Mouse (Mus musculus) ES-Bruce4 (cell line): ENCODE data around the gene Fbxw5. TPM values are rescaled to one million over a fixed set of nuclear protein-coding genes. Genes with fewer than 3 reads are reported as not detected.

ENCODE experiments used
- H3K27ac ChIP-seq: 2 replicates; pipeline ENCODE4 v1.5.1; 2012; ENCODE audit warnings: low read length, inconsistent platforms; ENCODE audit not compliant: insufficient read depth
- H3K27me3 ChIP-seq: 2 replicates; pipeline ENCODE4 v1.6.1; 2012; ENCODE audit warnings: mild to moderate bottlenecking, low read length, inconsistent platforms; ENCODE audit not compliant: control insufficient read depth, poor library complexity, insufficient read depth, severe bottlenecking
- H3K36me3 ChIP-seq: 2 replicates; pipeline ENCODE4 v1.6.1; 2012; ENCODE audit warnings: inconsistent platforms, mild to moderate bottlenecking, low read length, moderate library complexity; ENCODE audit not compliant: control insufficient read depth, poor library complexity, insufficient read depth, severe bottlenecking
- H3K4me1 ChIP-seq: one replicate; pipeline ENCODE4 v1.8.1; 2011; ENCODE audit warnings: low read length; ENCODE audit not compliant: control insufficient read depth, insufficient read depth
- H3K4me3 ChIP-seq: 2 replicates; pipeline ENCODE4 v1.5.1; 2011; ENCODE audit warnings: low read depth, mild to moderate bottlenecking, low read length
- H3K9ac ChIP-seq: 2 replicates; pipeline ENCODE4 v1.6.1; 2012; ENCODE audit warnings: low read depth, mild to moderate bottlenecking, inconsistent platforms; ENCODE audit not compliant: poor library complexity, severe bottlenecking
- H3K9me3 ChIP-seq: replicated peaks from 2 replicates; pipeline ENCODE4 v1.6.1; 2012; ENCODE audit warnings: mild to moderate bottlenecking, low read length, inconsistent platforms; ENCODE audit not compliant: control insufficient read depth, poor library complexity, insufficient read depth, severe bottlenecking
- CTCF ChIP-seq: IDR thresholded peaks from one replicate; pipeline ENCODE4 v1.8.1; 2011; ENCODE audit warnings: low read depth, low read length
- EP300 ChIP-seq: IDR thresholded peaks from 2 replicates; pipeline ENCODE4 v1.6.1; 2011; ENCODE audit warnings: low read depth, low read length; ENCODE audit not compliant: insufficient read depth
- POLR2A ChIP-seq: IDR thresholded peaks from one replicate; pipeline ENCODE4 v1.8.1; 2011; ENCODE audit warnings: low read length; ENCODE audit not compliant: insufficient read depth
- polyA plus RNA-seq: library from polyadenylated mRNA; stranded (reverse); fragments of >200 nt; gene quantifications from 2 replicates; pipeline ENCODE4 v1.2.4, GENCODE M21; 2011; ENCODE audit warnings: low read depth; ENCODE audit not compliant: missing spikeins, insufficient read depth, insufficient read length

Gene Fbxw5
- polyA plus RNA-seq, 1 experiment: 18.4 TPM

DNA sequence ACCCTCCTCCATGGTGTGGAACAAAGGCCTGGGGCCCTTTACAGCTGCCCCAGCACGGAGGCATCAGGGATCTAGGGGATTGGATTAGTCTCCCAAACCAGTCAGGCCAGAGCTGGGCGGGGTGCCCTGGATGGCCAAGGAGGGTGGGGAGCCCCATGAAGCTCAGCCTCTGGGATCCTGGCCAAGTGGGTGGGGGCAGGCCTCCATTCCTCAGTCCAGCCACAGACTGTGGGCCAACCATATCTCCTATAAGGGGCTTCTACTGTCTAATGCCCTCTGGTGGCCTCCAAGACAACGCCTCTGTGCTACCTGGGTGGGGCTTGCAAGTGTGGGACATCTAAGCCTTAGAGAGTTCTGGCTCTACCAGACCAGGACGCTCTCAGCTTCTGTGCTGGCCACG is 41.6 kb upstream of the Fbxw5 start:
- Histone ChIP-seq H3K36me3 (no peaks in the 10 kb centered on the region), H3K27me3 (no peaks in the 10 kb centered on the region), H3K9me3 (no peaks in the 10 kb centered on the region), H3K9ac (no peak overlapping the region), H3K4me1 (peaks cover 9% of the 10 kb centered on the region), H3K4me3 (no peak overlapping the region), H3K27ac (no peak overlapping the region)
- TF ChIP-seq EP300: no peak

DNA sequence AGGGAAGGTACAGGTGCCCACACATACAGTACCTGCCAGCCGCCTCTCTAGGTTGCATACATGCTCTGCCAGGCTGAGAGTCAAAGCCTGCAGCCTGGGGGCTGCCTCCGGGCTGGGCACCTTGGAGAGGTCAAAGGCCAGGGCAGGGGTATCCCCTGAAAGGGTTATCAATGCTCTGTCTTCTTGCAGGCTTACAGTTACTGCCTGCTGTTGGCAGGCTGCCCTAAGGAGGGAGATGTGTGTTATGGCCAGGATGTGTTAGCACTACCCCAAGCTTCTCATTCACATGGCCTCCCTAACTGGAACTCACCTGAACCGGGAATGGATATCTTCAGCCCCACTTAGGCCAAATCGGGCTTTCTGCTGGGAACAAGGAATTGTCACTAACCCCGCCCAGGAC is 40.4 kb upstream of the Fbxw5 start:
- peak overlapping the region; percentile 77 for H3K4me3 ChIP-seq
- H3K27ac ChIP-seq: no peak overlapping the region
- H3K36me3 ChIP-seq: no peaks in the 10 kb centered on the region
- no peaks in the 10 kb centered on the region for H3K9me3 ChIP-seq
- H3K4me1 ChIP-seq: peaks cover 9% of the 10 kb centered on the region
- no peaks in the 10 kb centered on the region for H3K27me3 ChIP-seq
- no peak overlapping the region for H3K9ac ChIP-seq
- no peak for TF ChIP-seq POLR2A
- TF ChIP-seq EP300: no peak
- TF ChIP-seq CTCF: no peak

DNA sequence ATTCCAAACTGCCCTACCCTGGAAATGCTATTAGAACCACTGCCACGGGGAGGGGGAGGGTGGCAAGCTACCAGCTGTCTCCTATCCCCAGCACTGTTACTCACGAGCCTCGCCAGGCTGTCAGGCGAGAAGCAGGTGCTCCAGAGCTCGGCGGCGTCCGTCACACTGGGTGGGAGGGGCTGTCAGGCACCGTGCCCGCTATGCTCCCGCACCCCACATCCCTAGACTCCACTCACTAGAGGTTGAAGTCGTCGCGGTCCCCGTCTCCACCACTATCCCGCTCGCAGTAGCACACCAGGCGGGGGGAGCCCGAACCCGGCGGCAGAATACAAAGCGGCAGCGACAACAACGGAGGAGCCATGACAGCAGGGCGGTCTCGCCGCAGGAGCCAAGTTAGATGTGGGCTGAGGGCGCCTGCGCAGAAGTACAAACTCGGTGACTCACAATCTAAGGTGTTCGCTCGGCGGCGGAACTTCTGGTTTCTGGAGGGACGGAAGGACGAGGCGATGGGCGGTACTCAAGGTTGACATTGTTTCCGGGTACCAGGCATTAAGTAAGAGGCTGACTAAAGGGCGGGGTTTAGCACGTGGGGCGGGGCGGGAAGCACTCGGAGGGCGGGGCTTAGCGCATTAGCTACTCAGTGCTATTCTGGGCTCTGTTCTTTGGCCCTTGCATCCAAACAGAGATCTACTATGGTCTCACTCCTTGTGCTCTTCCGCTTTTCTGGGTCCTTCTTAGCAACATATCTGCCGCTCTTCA is 39.8 kb upstream of the Fbxw5 start, which contains the start of gene Paxx:
TSS of gene Paxx (minus strand) at position 544 of the 759 bp plus-strand sequence.
- no peak for TF ChIP-seq POLR2A
- no peak for TF ChIP-seq EP300
- TF ChIP-seq CTCF: no peak
- Histone ChIP-seq H3K4me3 (peak within 1 kb of the TSS; percentile 77), H3K36me3 (no peaks in the 10 kb centered on the region), H3K9me3 (no peaks in the 10 kb centered on the region), H3K27me3 (no peaks in the 10 kb centered on the region), H3K4me1 (peaks cover 9% of the 10 kb centered on the region), H3K27ac (no peak within 1 kb of the TSS), H3K9ac (0 out of 2 replicates have a peak within 1 kb of the TSS, but pooled peaks have one; percentile 14)

DNA sequence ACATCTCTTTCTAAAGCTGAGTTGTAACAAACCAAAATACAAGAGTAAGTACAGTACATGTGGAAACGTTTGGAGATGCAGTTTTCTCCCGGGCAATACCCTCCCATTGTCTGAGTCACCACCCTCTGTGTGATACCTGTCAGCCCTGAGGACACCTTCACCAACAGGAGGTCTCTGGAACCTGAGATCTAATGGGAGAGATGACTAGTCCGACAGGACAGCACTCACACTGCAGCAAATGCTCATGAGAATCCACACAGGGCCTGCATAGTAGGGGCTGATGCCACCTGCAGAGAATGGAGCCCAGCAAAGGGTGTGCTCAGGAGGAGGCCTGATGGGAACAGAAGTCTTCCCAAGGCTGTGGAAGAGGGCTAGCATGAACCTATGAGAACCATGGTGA is 39.1 kb upstream of the Fbxw5 start:
- Histone ChIP-seq H3K27me3 (no peaks in the 10 kb centered on the region), H3K9ac (no peak overlapping the region), H3K27ac (no peak overlapping the region), H3K9me3 (no peaks in the 10 kb centered on the region), H3K36me3 (no peaks in the 10 kb centered on the region), H3K4me3 (no peak overlapping the region; the same call in 1 of the 2 replicates), H3K4me1 (peaks cover 3% of the 10 kb centered on the region)
- TF ChIP-seq EP300: no peak

DNA sequence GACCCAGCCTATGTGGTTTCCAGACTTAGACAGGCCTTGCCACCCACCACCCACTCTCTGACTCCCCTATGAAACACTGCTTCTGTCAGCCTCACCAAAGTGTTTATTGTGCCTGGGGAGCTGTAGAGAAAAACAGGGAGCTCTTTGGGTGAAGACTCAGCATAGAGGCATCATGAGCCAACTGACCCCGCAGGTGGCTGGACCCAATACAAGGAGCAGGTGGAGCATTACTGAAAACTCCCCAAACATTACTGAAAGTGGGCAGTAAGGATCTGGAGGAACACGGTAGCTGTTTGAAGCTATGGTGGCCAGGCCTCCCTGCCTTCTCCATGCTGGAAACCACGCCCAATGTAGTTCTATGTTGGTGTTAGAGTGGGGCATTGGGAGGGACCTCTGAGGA is 36.9 kb upstream of the Fbxw5 start:
- Histone ChIP-seq H3K27me3 (no peaks in the 10 kb centered on the region), H3K9ac (no peak overlapping the region), H3K4me3 (no peak overlapping the region), H3K9me3 (no peaks in the 10 kb centered on the region), H3K4me1 (peaks cover 2% of the 10 kb centered on the region), H3K36me3 (no peaks in the 10 kb centered on the region), H3K27ac (no peak overlapping the region)
- TF ChIP-seq POLR2A: no peak
- TF ChIP-seq CTCF: no peak
- TF ChIP-seq EP300: no peak

DNA sequence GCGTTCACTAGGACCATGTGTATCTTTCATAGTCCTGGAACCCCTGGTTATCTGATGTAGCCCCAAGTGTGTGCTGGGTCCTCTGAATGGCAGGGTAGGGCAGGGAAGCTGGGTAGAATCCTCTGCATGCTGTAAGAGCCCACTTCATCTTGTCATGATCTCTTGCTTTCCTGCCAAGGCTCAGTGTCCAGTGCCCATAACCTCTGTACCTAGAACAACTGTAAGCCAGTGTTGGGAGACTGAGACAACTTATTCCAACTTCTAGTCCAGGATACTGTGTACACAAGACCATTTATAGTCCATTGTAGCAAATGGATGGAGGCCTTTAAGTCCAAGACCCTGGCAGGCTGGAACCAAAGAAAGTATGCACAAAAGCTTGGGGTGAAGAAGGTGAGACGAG is 35.3 kb upstream of the Fbxw5 start:
- Histone ChIP-seq H3K27me3 (no peaks in the 10 kb centered on the region), H3K27ac (no peak overlapping the region), H3K4me3 (no peak overlapping the region)

More for the DNA sequence above, 35.3 kb upstream of the Fbxw5 start:
- no peak overlapping the region for H3K9ac ChIP-seq
- H3K36me3 ChIP-seq: no peaks in the 10 kb centered on the region
- no peaks in the 10 kb centered on the region for H3K9me3 ChIP-seq
- no peak for TF ChIP-seq CTCF
- TF ChIP-seq POLR2A: no peak
- no peak for TF ChIP-seq EP300
- peaks cover 2% of the 10 kb centered on the region for H3K4me1 ChIP-seq
